ENCODE assay signal across 23 mouse cellular contexts in genomic region chr14:40929943-40930342, GRCm38 (mm10). TPM values are rescaled to one million over a fixed set of nuclear protein-coding genes. Genes with fewer than 3 reads are reported as not detected.
A peak's percentile ranks its signal among the peaks of the same experiment; 100 is the strongest.
DNase-seq lines count a peak whose midpoint lies in the region; ATAC-seq and TF ChIP-seq lines count a peak whose summit lies in the region.
"Had no signal": no experiment of that assay in that cellular context is flagged by ENCODE, and none has a peak within 500 bp of the region (broad histone marks: within the 10 kb centered on the region; RNA-seq: fewer than 3 reads in every experiment).

No protein-coding gene starts in this region.

- ATAC-seq in neutrophil, adult 5-6 weeks (ENCODE audit: extremely low read depth, insufficient number of reproducible peaks, low FRiP score, poor library complexity, severe bottlenecking): peak; percentile 59
- ATAC-seq: forebrain, embryonic 16.5 days had no signal

- no peak for DNase-seq in left cerebral cortex, adult 2 months (ENCODE audit: extremely low spot score in 1 of 2, low spot score in 2 of 2)
- DNase-seq in left cerebral cortex, adult 11 months (ENCODE audit: low spot score): no peak
- DNase-seq in CD4-positive, CD25-positive, alpha-beta regulatory T cell, adult 2 months (ENCODE audit: low read depth, low spot score): peak; percentile 52
- DNase-seq in induced T-regulatory cell, adult 2 months (ENCODE audit: low read depth): peak; percentile 55
- no peak for DNase-seq in heart, adult 11 months
- DNase-seq in urinary bladder, adult 2 months (ENCODE audit: low spot score): no peak
- DNase-seq: cerebellum, adult 11-12 months; cerebellum, postnatal 10 days; gastrocnemius, postnatal 14 days; heart, adult 18-20 months; heart, postnatal 10 days; kidney, adult 18-20 months; kidney, postnatal 4 days; lung, adult 2 months; lung, postnatal 14 days; midbrain, embryonic 14.5 days; right cerebral cortex, postnatal 14 days; thymus, postnatal 14 days had no signal

- intact Hi-C loops in left cerebral cortex, adult 2 months (cut with DNase I): no loop called here

- no peak for TF ChIP-seq CTCF in left cerebral cortex, adult 2 months (IDR thresholded peaks at IDR 0.05)

- H3K4me3 ChIP-seq in left cerebral cortex, adult 2 months: no peak overlapping the region
- H3K4me3 ChIP-seq: embryonic facial prominence, embryonic 10.5 days; heart, embryonic 12.5 days had no signal

- peak overlapping the region; percentile 63 for H3K27ac ChIP-seq in left cerebral cortex, adult 2 months
- H3K27ac ChIP-seq: embryonic facial prominence, embryonic 10.5 days had no signal

RNA-seq across cellular contexts. Expression of gene Tspan14, which starts 36.7 kb away (rescaled TPM):
- total RNA-seq in left cerebral cortex, adult 2 months (2021): 10 to 100 TPM; 50.2 to 52.1 TPM
- total RNA-seq in neutrophil, adult 5-6 weeks (2017): 56.7 and 60.5 TPM in 2 replicates
- 55.9 and 58.9 TPM in 2 replicates for polyA plus RNA-seq in urinary bladder, adult 2 months (2012; rRNA removed)

RNA-seq across cellular contexts. Expression of gene Sh2d4b, which starts 36.9 kb away (rescaled TPM):
- total RNA-seq in left cerebral cortex, adult 2 months (2021): 1 to 10 TPM; 5.8 to 6.7 TPM
- total RNA-seq in neutrophil, adult 5-6 weeks (2017): 5.9 and 9.8 TPM in 2 replicates
- 0.32 and 0.44 TPM in 2 replicates for polyA plus RNA-seq in urinary bladder, adult 2 months (2012; rRNA removed)
- polyA plus RNA-seq: liver, adult 2 months had no signal

Comparison
In these comparisons a context has a peak if more than half of its experiments do, and no peak if none do; other contexts are left out.
1. DNase-seq: peak in CD4-positive, CD25-positive, alpha-beta regulatory T cell, adult 2 months (single experiment) and induced T-regulatory cell, adult 2 months (single experiment); none in left cerebral cortex, adult 2 months (0 of 2), left cerebral cortex, adult 11 months (single experiment), heart, adult 11 months (single experiment) and urinary bladder, adult 2 months (single experiment).